Mouse (Mus musculus): Measurements from ENCODE around the gene Rabgap1l.

The Rabgap1l gene

DNA sequence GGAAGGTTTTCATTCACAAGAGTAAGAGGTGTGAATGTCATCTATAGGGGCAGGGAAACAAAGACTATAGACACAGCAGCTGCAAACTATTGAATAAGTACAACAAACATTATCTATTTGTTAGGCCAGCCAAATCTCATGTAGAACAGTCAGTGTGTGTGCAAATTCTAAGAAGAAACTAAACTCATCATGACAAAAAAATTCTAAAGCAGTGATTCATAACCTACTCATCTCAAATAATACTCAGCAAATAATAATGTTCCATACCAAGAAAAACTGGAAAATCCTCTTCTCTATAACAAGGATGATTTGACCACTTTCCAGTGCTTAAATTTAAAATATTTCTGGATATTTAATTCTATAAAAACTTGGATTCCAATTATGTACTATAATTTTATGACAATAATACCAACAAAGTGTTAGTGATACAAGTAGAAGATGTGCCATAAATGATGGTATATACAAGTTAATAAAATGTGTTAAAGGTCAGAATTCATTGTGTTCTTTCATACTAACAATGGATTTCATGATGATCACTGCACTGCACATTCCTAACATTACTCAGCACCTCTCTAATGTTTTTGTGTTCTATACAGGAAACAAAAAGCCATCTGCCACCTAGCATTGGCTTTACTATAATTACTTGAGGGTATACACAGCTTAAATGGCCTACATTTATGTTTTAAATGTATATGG lies 196.6 kb downstream of the Rabgap1l start:
- DNase-seq (ENCODE audit: low spot score in 2 of 2): no peak

DNA sequence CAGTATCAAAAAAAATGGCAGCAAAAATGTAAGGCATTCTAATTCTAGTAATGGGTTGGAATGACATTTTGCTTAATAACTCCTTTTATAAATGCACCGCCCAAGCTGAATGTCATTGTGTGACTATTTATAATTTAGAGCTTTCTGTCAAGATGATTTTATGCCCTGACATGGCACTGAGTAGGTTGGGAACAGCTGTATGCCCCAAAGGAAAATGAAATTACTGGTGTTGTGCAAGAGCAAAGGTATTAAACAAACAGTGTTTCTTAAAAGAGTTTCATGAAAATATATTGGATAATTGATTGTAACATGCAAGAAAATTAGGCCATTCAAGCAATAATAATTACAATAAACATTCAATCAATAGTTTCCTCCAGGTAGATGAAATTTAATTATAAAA lies 198.4 kb downstream of the Rabgap1l start:
- no peak for DNase-seq (ENCODE audit: low spot score in 2 of 2)

DNA sequence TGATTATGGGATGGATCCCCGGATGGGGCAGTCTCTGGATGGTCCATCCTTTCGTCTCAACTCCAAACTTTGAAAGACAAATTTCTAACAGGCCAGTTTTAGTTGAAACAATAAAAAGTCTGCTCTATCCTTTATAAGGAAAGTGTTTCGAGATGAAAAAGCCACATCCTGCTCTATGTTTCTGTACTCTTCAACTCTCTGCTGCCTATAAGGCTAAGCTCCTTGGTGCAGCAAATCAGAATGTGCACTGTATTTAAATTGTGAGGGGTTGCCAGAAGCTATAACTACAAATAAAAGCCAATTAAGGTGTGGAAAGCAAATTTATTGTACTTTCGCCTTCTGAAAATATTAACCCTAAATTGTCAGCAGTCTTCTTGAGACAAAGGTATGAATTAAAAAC lies 198.9 kb downstream of the Rabgap1l start:
- DNase-seq (ENCODE audit: low spot score in 2 of 2): no peak

DNA sequence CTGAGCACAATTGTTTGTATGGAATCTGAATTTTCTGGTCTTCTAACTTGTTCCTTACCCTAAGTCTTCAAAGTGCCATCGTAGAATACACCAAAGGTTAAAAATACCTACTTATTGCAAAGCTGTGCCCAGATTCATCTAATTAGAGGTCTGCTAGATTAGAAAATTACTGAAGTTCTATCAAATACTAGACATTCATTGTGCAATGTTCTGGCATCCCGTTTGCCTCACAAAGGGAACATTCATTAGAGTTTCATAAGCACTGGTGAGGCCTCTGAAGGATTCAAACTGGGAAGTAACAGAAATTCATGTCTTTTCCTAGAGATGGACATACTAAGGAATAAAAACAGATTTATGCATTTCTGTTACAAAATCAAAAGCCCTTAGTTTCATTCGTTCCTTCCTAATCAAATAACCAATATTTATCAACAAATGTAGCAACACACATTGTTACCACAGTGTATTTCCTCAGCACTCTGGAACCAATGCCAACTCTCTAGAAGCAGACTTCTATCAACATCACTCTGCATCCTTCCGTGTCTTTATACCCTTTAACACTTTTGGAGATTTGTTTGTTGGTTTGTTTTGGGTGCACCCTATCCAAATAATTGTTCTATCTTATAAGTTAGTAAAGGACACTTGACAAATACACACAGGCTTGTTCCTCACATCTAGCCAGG lies 204.0 kb downstream of the Rabgap1l start:
- DNase-seq (ENCODE audit: low spot score in 2 of 2): no peak

DNA sequence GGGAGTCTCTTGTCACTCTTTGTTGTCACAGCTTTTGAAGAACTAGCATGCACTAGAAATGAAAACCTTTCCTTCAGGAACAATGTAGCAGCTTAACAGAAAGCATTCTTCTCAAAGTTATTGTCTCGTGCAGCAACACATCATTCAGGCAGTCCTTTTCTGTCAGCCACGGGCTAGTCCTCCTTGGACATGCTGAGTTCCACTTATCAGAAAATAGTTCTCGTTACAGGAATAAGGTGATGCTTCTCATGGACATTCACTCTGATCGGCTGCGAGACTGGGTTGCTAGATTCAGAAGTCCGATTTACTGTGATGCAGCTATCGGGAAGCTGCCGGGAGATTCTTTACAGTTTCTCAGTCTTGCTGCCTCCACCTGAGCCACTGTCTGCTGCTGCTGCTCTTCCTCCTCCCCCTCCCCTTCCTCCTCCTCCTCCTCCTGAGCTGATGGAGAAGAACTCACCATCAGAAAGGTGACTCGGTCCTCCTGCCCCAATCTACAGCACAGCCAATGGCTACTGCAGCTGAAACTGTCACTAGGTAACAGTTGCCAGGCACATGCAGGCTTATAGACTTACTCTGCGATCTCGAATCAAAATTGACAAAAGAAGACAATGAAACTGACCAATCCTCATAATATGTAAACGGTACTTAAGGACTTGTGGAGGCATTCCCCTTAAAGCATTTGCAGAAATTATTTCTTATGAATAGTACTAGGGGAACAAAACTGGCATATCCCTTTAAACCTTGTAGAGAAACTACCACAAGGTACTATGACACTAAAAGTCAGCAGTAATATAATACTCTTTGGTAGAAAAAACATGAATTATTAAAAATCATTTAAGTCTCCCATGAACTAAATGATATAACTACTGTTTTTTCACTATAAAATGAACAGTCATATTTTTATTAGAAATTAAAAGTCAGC lies 213.4 kb downstream of the Rabgap1l start:
- no peak for DNase-seq (ENCODE audit: low spot score in 2 of 2)

DNA sequence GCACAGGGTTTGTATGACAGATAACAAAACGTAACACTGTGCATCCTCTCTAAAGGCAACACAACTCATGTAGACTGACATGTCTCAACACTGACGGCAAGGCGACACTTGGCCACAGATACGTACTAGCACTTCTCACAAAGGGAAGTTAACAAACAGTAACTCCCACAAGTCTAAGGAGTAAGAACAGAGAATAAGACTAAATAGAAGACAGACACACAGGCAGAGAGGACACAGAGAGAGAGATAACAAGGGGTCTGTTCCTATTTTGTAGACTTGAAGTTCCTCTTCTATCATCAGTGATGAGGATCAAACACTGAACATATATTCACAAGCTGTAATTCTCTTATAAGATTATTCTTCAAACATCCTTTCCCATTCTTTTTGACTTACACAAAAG lies 216.9 kb downstream of the Rabgap1l start:
- no peak for DNase-seq (ENCODE audit: low spot score in 2 of 2)

DNA sequence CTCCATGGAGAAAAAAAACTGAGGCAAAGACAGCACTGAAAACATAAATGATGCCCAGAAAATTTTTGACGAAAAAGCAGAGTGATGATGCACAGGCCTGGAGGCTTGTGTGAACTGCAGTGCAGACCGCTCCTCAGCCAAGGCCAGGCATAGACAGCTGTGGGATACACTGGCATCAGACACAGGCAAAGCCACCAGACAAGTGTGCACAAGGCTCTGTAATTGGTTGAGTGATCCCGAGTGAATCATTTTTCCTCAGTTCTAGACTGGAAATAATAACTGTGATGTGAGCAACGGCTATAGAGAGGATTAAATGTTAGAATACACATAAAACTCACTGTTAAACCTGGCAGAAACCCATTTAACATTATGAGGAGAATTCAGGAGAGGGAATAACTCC lies 219.0 kb downstream of the Rabgap1l start:
- DNase-seq (ENCODE audit: low spot score in 2 of 2): no peak

DNA sequence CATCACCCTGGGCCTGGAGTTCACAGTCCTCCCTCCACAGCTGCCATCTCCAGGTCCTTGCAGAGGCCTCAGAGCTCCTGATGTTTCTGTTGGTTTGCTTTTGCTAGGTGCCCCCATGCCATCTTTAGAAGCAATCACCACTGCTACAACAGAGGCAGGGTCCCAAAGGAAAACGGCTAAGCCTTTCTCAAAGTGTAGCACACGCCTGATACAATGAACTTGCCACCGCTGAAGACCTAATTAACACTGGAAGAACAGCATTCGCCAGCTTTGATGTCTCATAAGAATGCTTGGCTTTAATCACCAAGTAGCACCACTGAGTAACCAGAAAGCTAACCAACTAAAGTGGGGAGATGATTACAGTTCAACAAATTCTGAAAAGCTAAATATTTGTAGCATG lies 226.6 kb downstream of the Rabgap1l start:
- DNase-seq (ENCODE audit: low spot score in 2 of 2): no peak

DNA sequence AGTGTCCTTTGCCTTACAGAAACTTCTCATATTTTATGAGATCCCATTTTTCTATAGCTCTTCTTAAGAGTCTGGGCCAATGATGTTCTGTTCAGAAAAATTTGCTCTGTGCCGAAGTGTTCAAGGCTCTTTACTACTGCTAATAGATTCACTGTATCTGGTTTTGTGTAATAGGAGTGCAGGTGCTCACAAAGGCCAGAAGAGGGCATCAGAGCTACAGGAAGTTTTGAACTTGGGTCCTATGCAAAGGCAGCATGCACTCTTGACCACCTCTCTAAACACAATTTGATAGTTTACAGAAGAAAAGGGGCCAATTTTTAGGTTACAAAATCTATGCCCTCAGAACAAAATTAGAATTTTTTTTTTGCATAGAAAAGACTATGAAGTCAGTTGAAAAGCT lies 231.6 kb downstream of the Rabgap1l start:
- no peak for DNase-seq (ENCODE audit: low spot score in 2 of 2)

DNA sequence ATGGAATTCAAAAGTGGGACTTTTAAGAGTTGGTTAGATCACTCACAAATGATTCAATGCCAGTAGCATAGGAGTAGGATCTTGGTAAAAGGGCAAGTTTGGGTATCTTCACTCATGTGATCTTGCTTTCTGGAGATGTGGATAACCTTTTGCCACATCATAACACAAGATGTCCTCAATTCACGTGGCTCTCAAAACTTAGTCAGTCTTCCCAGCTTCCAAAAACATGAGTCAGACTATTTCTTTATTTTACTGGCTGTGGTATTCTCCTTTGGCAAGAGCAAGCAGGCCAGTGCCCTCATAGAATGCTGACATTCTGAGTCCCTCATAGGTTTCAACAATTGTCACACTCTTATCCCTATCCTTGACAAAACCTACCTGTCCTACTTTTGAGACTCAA lies 242.4 kb downstream of the Rabgap1l start:
- no peak for DNase-seq (ENCODE audit: low spot score in 2 of 2)

DNA sequence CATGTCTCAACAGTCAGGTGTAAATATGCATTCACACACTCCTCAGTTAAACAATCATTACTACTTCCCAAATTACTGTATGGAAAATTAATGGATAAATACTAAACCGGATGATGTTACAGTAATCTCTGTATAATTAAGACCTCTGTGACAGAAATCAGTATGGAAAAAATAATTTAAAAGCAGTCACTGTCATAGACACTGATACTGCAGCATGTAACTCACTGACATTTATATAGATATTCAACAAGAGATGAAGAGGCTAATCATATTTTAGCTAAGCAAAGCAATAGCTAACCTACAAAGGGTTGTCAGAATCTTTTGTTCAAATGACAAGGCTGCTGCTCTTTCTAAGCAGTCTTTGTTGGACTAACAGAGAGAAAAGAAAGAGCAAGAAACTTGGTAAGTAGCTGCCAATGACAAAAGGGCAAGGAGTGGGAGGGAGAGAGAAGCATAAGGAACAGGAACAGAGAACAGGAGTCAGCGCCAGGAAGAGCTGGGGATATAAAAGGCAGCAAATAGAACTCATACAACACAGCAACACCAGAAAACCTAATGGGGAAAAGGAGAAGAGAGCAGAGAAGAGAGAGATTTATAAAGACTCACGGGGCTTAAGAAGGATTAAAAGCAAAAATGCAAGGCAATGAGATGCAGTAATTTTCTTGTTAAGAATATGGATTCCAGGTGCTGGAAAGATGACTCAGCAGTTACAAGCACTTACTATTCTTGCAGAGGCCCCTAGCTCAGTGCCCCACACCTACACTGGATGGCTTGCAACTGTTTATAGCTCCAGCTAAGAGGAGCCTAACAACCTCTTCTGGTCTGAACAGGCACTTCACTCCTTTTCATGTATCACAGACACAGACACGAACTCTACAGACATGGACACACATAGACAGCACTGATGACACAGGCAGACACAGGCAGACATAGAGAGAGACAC lies 244.8 kb downstream of the Rabgap1l start:
- DNase-seq (ENCODE audit: low spot score in 2 of 2): no peak

DNA sequence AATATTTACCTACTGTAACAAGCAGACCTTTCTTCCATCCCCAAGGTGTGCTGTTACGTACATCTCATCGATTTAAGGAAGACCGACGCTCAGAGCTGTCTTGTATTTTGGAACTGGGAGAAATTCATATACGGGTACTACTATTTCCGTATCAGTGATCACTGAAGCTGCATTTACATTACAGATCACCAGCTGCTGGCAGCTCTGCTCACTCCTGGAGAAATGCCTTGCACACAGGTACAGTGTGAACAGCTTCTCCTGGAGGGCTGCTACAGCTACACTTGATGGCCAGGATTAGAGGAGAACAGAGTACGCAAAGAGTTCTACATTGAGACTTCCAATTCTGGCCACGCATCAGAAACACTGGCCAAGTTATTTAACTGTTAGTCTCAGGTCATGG lies 257.4 kb downstream of the Rabgap1l start:
- no peak for DNase-seq (ENCODE audit: low spot score in 2 of 2)

DNA sequence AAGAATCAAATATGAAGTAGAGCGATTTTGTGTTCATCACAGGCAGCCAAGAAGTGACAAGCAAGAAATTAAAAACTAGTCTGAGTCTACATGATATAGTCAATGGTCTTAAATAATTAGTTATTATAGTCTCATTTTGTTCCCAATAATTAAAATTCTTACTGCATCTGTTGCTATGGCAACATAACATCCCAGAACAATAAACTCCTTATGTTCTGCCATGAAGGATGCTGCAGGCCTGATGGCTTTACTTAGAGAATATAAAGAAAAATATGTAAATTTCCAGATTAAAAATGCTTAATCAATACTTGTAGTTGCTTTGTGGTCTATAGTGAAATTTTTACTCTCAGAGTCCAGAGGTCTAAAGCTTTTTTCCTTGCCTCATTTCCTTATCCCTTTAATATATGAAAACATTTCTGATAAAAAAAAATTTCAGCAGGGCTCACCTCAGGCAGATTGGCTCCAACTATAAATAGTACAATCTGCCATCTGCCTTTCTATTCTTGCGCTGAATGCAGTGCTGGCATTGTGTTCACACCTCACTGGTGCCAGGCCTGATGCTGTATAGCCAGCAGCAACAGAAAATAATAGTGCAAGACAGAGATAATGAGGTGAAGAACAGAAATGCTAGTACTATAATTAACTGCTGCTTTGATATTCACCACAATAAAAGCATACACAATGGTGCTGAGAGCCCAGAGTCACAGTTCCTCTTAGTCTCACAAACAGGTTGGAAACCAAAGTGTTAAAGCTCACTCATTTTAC lies 258.3 kb downstream of the Rabgap1l start:
- DNase-seq (ENCODE audit: low spot score in 2 of 2): no peak

DNA sequence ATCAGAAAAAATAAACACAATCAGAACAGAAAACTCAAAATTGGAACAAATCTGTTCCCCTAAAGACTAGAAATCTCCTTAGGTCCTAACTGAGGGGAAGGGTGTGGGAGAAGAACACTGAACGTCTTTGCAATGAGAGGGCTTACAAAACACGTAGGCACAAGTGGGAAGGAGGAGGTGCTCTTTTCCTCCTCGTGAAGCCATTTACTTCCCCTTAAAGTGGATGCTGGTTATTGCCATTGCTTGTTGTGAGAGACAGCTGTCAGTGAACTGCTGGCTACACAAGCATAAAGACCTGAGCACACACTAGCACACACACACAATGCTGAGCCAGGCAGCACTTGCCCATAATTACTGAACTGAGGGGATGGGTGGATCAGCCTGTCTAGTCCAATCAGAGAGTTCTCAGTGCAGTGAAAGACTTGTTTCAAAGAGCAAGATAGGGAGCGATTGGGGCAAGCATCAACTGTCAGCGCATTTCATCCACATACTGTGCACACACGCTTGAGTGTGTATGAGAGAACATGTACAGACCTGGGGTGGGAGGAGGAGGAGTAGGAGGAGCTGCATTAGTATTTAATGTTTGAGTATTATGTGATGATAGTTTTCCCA lies 259.7 kb downstream of the Rabgap1l start:
- no peak for DNase-seq (ENCODE audit: low spot score in 2 of 2)

DNA sequence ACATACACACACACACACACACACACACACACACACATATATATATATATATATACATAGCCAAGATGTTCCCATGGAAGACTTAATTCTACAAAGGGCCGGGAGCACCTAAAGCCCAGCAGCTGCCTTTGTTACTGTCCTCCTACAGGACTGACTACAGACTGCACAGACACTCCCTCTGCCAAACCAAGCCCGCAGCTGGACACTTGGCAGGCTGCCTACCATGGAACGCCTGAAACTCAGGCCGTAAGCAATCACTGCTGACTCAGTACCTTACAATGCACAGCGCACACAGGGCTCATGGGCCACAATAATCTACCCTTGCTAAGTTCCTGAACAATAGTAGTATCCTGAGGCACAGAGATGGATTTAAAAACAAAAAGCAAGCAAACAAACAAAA lies 261.6 kb downstream of the Rabgap1l start:
- peak; percentile 72 to 84 for DNase-seq (ENCODE audit: low spot score in 2 of 2)

DNA sequence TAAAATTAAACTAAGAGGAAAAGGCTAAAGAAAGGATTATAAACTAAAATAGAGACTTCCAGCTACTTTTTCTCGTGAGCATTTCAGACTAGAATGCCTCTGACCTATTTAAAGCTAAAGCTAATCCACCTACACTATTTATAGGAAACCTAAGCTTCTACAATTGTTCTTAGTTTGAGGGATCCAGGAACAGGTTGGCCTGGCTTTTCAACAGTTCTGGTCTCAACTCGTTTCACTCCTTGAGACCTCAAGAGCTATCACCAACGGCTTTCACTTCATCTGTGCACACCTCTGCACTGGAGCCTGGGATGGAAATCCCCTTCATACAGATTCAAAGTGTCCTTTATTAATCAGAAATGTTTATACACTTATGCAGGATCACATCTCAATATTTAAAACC lies 271.1 kb downstream of the Rabgap1l start:
- no peak for DNase-seq (ENCODE audit: low spot score in 2 of 2)

DNA sequence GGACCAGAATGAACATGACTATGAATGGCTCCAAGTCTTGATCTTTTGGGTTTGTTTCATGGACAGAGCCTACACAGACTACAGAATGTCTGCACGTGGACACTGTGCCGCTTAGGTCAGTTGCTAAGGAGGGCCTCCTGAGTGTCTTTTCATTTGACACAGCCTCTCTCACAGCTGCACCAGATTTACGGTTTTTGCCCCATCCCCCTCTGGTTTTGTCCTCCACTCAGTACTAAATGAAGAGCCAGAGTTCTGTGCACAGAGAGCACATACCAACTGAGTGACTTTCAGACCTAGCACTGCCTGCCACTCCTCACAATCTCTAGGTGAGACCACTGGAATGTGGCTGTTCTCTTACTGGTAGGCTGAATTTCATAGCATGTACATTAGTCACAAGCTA lies 272.3 kb downstream of the Rabgap1l start:
- DNase-seq (ENCODE audit: low spot score in 2 of 2): no peak

DNA sequence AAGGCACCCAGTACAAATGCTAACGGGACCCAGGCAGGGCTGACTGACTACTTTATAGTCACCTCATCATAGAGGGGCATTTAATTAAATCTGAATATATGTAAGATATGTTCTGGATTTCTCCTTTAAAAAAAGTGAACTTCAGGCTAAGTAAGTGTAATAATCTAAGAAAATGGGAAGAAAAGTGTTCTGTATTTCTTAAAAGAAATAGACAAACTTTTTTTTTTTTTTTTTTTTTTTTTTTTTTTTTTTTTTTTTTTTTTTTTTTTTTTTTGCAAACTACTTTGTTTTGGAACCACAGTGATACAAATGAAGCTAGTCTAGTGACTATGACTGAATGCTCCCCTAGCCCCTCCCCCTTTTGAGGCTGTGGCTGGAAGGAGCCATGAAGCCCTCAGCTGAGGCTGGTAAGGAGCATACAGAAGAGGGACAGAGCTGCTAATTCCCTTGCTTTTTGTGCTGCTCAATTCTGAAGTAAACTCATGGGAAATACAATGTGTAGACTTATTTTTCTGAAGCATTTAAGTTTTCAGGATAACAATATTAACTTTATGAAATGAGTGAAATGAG lies 273.0 kb downstream of the Rabgap1l start:
- no peak for DNase-seq (ENCODE audit: low spot score in 2 of 2)

DNA sequence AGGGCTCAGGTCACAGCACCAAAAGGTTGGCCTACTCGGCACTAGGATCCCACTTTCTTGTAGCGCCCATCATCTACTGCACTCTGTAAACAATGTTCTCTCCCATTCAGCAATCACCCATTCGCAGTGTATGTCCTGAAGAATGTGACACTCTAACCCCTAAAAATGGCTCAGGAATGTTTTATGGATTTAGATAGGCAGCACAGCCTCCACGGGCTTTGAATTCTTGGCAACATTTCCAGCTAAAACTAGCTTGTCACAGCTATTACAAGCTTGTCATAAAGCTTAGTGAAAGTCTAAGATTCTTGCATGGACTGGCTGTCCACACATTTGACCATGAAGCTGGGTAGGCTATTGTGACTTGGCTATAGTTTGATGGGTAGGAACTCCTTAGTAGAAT lies 274.5 kb downstream of the Rabgap1l start:
- DNase-seq (ENCODE audit: low spot score in 2 of 2): no peak

DNA sequence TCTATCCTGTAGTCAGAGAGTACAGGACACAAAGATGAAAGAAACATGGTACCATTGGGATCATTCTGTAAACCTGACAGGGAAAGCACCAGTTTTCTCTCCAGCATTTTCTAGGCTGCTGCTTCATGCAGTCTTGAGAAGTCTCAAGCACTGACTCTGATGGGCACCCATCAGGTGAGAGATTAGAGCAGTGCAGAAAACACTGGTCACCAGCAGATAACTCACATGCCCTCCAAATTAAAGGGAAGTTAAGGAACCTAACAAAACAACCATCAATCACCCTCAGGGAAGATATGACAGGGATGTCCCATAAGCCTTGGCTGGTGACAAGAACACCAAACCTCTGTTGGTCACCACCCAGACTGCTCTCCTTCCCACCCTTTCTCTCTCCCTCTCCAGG lies 285.2 kb downstream of the Rabgap1l start:
- DNase-seq (ENCODE audit: low spot score in 2 of 2): no peak

All from urinary bladder, postnatal 36 days (tissue).